Mouse (Mus musculus) embryo, embryonic 10.5 days (tissue): ENCODE results near the gene March1.

Experiments used
- DNase-seq: peaks from one replicate; pipeline ENCODE4 v3.0.0-alpha.2; 2015; ENCODE audit warnings: low spot score

Gene March1

DNA sequence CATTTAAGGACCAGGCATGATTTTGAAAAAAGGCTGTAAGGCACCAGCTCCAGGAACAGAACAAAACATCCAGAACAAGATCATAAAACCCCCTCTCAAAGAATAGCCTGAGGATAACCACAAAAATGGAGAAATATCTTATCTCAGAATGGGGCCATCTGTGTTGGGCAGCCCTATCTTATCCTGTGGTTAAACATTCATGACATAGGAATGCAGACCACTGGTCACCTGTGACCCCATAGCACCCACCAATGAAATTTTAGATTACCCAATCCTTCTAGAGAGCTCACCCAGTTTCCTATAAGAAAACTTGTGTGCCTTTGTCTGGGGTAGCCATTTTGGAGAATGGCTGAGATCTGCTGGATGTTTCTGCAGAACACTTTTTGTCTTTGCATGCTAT is 902.9 kb downstream of the March1 start:
- no peak for DNase-seq
